Mouse (Mus musculus) lung, postnatal 14 days (tissue): Measurements from ENCODE around the gene Gm9602.
"Not testable (repeated sequence)": the region's sequence is repeated elsewhere in the genome, so short reads cannot be mapped to it uniquely, and the experiment has no call there.

ENCODE experiments used
- DNase-seq: peaks from one replicate; pipeline ENCODE4 v3.0.0; 2021

Gene Gm9602

DNA sequence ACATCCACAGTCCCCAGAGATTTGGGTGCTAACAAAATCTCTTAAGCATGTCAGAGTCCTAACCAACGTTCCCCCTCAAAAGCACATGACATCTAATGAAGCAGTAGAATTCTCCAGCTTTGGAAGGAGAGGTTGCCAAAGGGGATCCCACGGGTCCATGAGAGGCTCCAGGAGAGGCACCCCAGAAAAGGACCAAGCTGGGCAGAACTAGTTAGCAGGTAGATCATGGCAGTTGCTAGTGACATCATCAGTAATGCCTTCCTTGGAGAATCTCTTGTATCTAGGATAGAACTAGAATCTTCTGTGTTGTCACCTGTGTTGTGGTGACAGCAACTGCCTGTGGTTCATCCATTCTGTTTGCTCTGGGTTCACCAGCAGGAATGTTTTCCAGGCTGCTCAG lies at the start of gene Gm9602:
Gm9602 (plus strand) TSS at position 301 of the 400 bp plus-strand sequence.
- DNase-seq, result not testable (repeated sequence)

DNA sequence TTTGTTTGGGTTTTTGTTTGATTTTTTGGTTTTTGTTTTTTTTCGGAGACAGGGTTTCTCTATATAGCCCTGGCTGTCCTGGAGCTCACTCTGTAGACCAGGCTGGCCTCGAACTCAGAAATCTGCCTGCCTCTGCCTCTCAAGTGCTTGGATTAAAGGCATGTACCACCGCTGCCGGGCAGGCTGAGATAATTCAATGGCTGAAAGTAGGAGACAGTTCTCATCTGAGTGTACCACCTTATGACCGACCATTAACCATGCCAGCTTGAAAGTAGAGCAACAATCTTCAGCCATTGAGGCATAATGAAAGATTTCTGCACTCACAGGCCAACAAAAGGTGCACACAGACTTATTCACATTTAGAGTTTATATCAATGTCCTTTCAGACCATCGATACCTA lies 30.3 kb downstream of the Gm9602 start:
- not testable (repeated sequence) for DNase-seq

DNA sequence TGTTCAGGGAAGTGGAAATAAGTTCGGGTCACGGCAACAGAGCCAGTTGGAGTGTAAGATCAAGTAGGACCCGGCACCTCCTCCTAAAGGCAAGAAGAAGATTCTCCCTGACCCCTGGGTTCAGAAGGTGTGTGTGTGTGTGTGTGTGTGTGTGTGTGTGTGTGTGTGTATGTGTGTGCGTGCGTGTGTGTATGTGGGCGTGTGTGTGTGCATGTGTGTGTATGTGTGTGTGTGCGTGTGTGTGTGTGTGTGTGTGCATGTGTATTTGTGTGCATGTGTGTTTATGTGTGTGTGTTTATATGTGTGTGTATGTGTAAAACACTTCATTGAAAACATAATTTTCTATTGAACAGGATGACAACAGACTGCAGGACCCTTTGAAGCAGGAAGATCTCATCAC lies 45.8 kb downstream of the Gm9602 start:
- not testable (repeated sequence) for DNase-seq
